Mouse (Mus musculus) erythroblast, embryonic 14.5 days (primary cell): ENCODE data around the gene Hc.

ENCODE experiments used
- GATA1 ChIP-seq: IDR thresholded peaks from 2 replicates; pipeline ENCODE4 v1.6.1; 2012; ENCODE audit warnings: low read length, inconsistent platforms, mixed read lengths
- TAL1 ChIP-seq: IDR thresholded peaks from 3 replicates; pipeline ENCODE4 v1.6.1; 2012; ENCODE audit warnings: low read length, inconsistent platforms, mixed read lengths

- TF ChIP-seq GATA1 (no peak), TAL1 (no peak)
These were observed 95.4 kb downstream of the Hc start for GRCm38 (mm10) chr2:34965806-34966205.
